ENCODE assay signal across 20 mouse cellular contexts in genomic region chr2:70690195-70690594, GRCm38 (mm10). TPM values are rescaled to one million over a fixed set of nuclear protein-coding genes. Genes with fewer than 3 reads are reported as not detected.
DNase-seq lines count a peak whose midpoint lies in the region; ATAC-seq and TF ChIP-seq lines count a peak whose summit lies in the region.
"Had no signal": no experiment of that assay in that cellular context is flagged by ENCODE, and none has a peak within 500 bp of the region (broad histone marks: within the 10 kb centered on the region; RNA-seq: fewer than 3 reads in every experiment).

No protein-coding gene starts in this region.

- intact Hi-C loops in heart, postnatal 10 days (cut with DNase I) = no loop called here
- intact Hi-C loops in heart, postnatal 25 days (cut with DNase I) = no loop called here

- WGBS in lung, postnatal 0 days = 71% methylated on average over 11 of the region's 11 CpGs

- peak; percentile 40; the same call in 1 of the 2 replicates for ATAC-seq in lung, postnatal 0 days
- ATAC-seq: CD4-positive, CD25-positive, alpha-beta regulatory T cell, adult 4 months; forebrain, embryonic 13.5 days; intestine, embryonic 15.5 days; midbrain, embryonic 16.5 days had no signal

- no peak overlapping the region for H3K4me2 ChIP-seq in lung, postnatal 0 days (replicated peaks; ENCODE audit: low read depth, low read length)
- H3K4me2 ChIP-seq: forebrain, embryonic 13.5 days; hindbrain, embryonic 14.5 days; intestine, embryonic 15.5 days; liver, embryonic 13.5 days; stomach, embryonic 15.5 days had no signal

- H3K4me3 ChIP-seq in lung, postnatal 0 days (ENCODE audit: low read depth, low read length) = no peak overlapping the region
- H3K4me3 ChIP-seq: forebrain, embryonic 13.5 days; intestine, embryonic 15.5 days; limb, embryonic 10.5 days; liver, embryonic 13.5 days; stomach, embryonic 15.5 days had no signal

- H3K9me3 ChIP-seq in lung, postnatal 0 days (ENCODE audit: low read length) = no peaks in the 10 kb centered on the region
- H3K9me3 ChIP-seq: forebrain, embryonic 13.5 days; intestine, embryonic 15.5 days; limb, embryonic 10.5 days; liver, embryonic 13.5 days; stomach, embryonic 15.5 days had no signal

- no peak for TF ChIP-seq EP300 in lung, postnatal 0 days (IDR thresholded peaks at IDR 0.05)

- no peak for TF ChIP-seq CTCF in lung, postnatal 0 days (IDR thresholded peaks at IDR 0.05)

- H3K27me3 ChIP-seq in lung, postnatal 0 days (replicated peaks; ENCODE audit: insufficient read depth, low read length) = no peaks in the 10 kb centered on the region
- H3K27me3 ChIP-seq: forebrain, embryonic 13.5 days; intestine, embryonic 15.5 days; liver, embryonic 13.5 days; Patski; stomach, embryonic 15.5 days had no signal

- no peak overlapping the region for H3K9ac ChIP-seq in lung, postnatal 0 days (replicated peaks; ENCODE audit: low read depth)
- H3K9ac ChIP-seq: forebrain, embryonic 13.5 days; hindbrain, embryonic 14.5 days; intestine, embryonic 15.5 days; liver, embryonic 13.5 days; stomach, embryonic 15.5 days had no signal

- H3K27ac ChIP-seq in lung, postnatal 0 days (ENCODE audit: low read length) = no peak overlapping the region
- H3K27ac ChIP-seq: forebrain, embryonic 13.5 days; hindbrain, embryonic 14.5 days; intestine, embryonic 15.5 days; limb, embryonic 10.5 days; liver, embryonic 13.5 days; stomach, embryonic 15.5 days had no signal

- H3K36me3 ChIP-seq in lung, postnatal 0 days (ENCODE audit: insufficient read depth, low read length) = peaks cover 53% of the 10 kb centered on the region

- peak; percentile 24 to 27 for DNase-seq in heart, postnatal 10 days
- no peak for DNase-seq in heart, postnatal 25 days (ENCODE audit: low spot score)
- DNase-seq in lung, postnatal 0 days (ENCODE audit: low spot score) = no peak
- no peak for DNase-seq in lung, postnatal 25 days (ENCODE audit: low spot score)
- DNase-seq in ZHBTc4 (ENCODE audit: low read depth, low spot score) (peak; percentile 90), MN1 (ENCODE audit: low spot score) (no peak)
- DNase-seq in layer of hippocampus, adult 8-10 months (ENCODE audit: low spot score in 2 of 2) = no peak
- DNase-seq: cerebellum, adult 9-10 months; liver, embryonic 13.5 days; lung, postnatal 10 days had no signal

- no peaks in the 10 kb centered on the region for H3K4me1 ChIP-seq in lung, postnatal 0 days (ENCODE audit: insufficient read depth, low read depth, low read length)
- H3K4me1 ChIP-seq: forebrain, embryonic 13.5 days; intestine, embryonic 15.5 days; limb, embryonic 10.5 days; liver, embryonic 13.5 days; stomach, embryonic 15.5 days had no signal

RNA-seq across cellular contexts. Expression of gene Gm26558, which starts 28.3 kb away (rescaled TPM):
- total RNA-seq in heart, postnatal 10 days (2021) = under 1 TPM in 1 of 2 experiments, not detected in 1; 0.32 TPM
- not detected for total RNA-seq in heart, postnatal 25 days (2021)
- 2.8 and 4.4 TPM in 2 replicates for polyA plus RNA-seq in lung, postnatal 0 days (2015; fragmentation: Nextera tagmentation; extraction: Ambion mirVana)
- 1 to 10 TPM in 1 of 4 experiments, not detected in 3; 1.0 TPM for total RNA-seq in layer of hippocampus, adult 8-10 months (2022)
- total RNA-seq: heart, postnatal 14 days; megakaryocyte-erythroid progenitor cell, adult 5-6 weeks had no signal
- polyA plus RNA-seq: CD4-positive, CD25-positive, alpha-beta regulatory T cell, adult 4 months had no signal

RNA-seq across cellular contexts. Expression of gene Gorasp2, which starts 28.8 kb away (rescaled TPM):
- 10 to 100 TPM; 84.5 to 86.7 TPM for total RNA-seq in heart, postnatal 10 days (2021)
- total RNA-seq in heart, postnatal 25 days (2021) = 10 to 100 TPM; 60.8 to 61.5 TPM
- polyA plus RNA-seq in lung, postnatal 0 days (2015; fragmentation: Nextera tagmentation; extraction: Ambion mirVana) = 122 and 133 TPM in 2 replicates
- 100 to 1,000 TPM in 3 of 4 experiments, 10 to 100 TPM in 1; 97.9 to 104 (median 103) TPM for total RNA-seq in layer of hippocampus, adult 8-10 months (2022)

Comparison
In these comparisons a context has a peak if more than half of its experiments do, and no peak if none do; other contexts are left out.
1. DNase-seq: peak in heart, postnatal 10 days (2 of 2) and ZHBTc4 (single experiment); none in heart, postnatal 25 days (single experiment), lung, postnatal 0 days (single experiment), lung, postnatal 25 days (single experiment), MN1 (single experiment) and layer of hippocampus, adult 8-10 months (0 of 2).